Mouse (Mus musculus): ENCODE measurements at regions not wholly inside any gene's neighbourhood (a gene's known extent, or its start where the extent isn't known, plus 50 kb on each side); places are given as distances from the start of the nearest gene placed in this dataset.

GRCm38 (mm10) chr5:64535546-64535945 lies 267.6 kb upstream of the Klf3 start:
- DNase-seq (ENCODE audit: low read depth, low spot score): no peak

GRCm38 (mm10) chr5:64536393-64537112 lies 266.6 kb upstream of the Klf3 start:
- no peak for DNase-seq (ENCODE audit: low read depth, low spot score)

GRCm38 (mm10) chr5:64537113-64537780 lies 265.9 kb upstream of the Klf3 start:
- no peak for DNase-seq (ENCODE audit: low read depth, low spot score)

- DNase-seq (ENCODE audit: low read depth, low spot score): no peak
These were observed 261.4 kb upstream of the Klf3 start for GRCm38 (mm10) chr5:64541765-64542164.

GRCm38 (mm10) chr5:64555931-64556330 lies 247.3 kb upstream of the Klf3 start:
- DNase-seq (ENCODE audit: low read depth, low spot score): no peak

- DNase-seq (ENCODE audit: low read depth, low spot score): no peak
These were observed 236.5 kb upstream of the Klf3 start for GRCm38 (mm10) chr5:64566451-64567390.

GRCm38 (mm10) chr5:64567813-64568212 lies 235.4 kb upstream of the Klf3 start:
- DNase-seq (ENCODE audit: low read depth, low spot score): no peak

GRCm38 (mm10) chr5:64568294-64568693 lies 234.9 kb upstream of the Klf3 start:
- DNase-seq (ENCODE audit: low read depth, low spot score): no peak

GRCm38 (mm10) chr5:64574386-64574785 lies 228.8 kb upstream of the Klf3 start:
- no peak for DNase-seq (ENCODE audit: low read depth, low spot score)

GRCm38 (mm10) chr5:64575896-64576295 lies 227.3 kb upstream of the Klf3 start:
- no peak for DNase-seq (ENCODE audit: low read depth, low spot score)

- no peak for DNase-seq (ENCODE audit: low read depth, low spot score)
These were observed 226.5 kb upstream of the Klf3 start for GRCm38 (mm10) chr5:64576426-64577262.

- no peak for DNase-seq (ENCODE audit: low read depth, low spot score)
These were observed 225.8 kb upstream of the Klf3 start for GRCm38 (mm10) chr5:64577424-64577823.

- no peak for DNase-seq (ENCODE audit: low read depth, low spot score)
These were observed 224.7 kb upstream of the Klf3 start for GRCm38 (mm10) chr5:64578536-64578935.

GRCm38 (mm10) chr5:64579086-64579485 lies 224.1 kb upstream of the Klf3 start:
- no peak for DNase-seq (ENCODE audit: low read depth, low spot score)

- no peak for DNase-seq (ENCODE audit: low read depth, low spot score)
These were observed 223.5 kb upstream of the Klf3 start for GRCm38 (mm10) chr5:64579494-64580339.

- no peak for DNase-seq (ENCODE audit: low read depth, low spot score)
These were observed 222.9 kb upstream of the Klf3 start for GRCm38 (mm10) chr5:64580340-64580723.

- no peak for DNase-seq (ENCODE audit: low read depth, low spot score)
These were observed 222.3 kb upstream of the Klf3 start for GRCm38 (mm10) chr5:64580786-64581445.

GRCm38 (mm10) chr5:64581461-64581860 lies 221.7 kb upstream of the Klf3 start:
- DNase-seq (ENCODE audit: low read depth, low spot score): no peak

- DNase-seq (ENCODE audit: low read depth, low spot score): no peak
These were observed 221.2 kb upstream of the Klf3 start for GRCm38 (mm10) chr5:64582031-64582430.

- DNase-seq (ENCODE audit: low read depth, low spot score): no peak
These were observed 218.9 kb upstream of the Klf3 start for GRCm38 (mm10) chr5:64584308-64584707.

All from embryo, embryonic 11.5 days (tissue).